Mouse (Mus musculus) midbrain, embryonic 14.5 days (tissue): ENCODE measurements at regions not wholly inside any gene's neighbourhood (a gene's known extent, or its start where the extent isn't known, plus 50 kb on each side); places are given as distances from the start of the nearest gene placed in this dataset.

Experiments used
- ATAC-seq: fragments of 200-750 bp; cut with Nextera tagmentation; 2 replicates; pipeline ENCODE4 v1.8.0; 2017; ENCODE audit warnings: moderate number of reproducible peaks, moderate library complexity; ENCODE audit not compliant: low FRiP score, low TSS enrichment
- DNase-seq: peaks from one replicate; pipeline ENCODE4 v3.0.0-alpha.2; 2015
- H3K27ac ChIP-seq: fragments of 300-500 bp; sonication (generic); replicated peaks from 2 replicates; pipeline ENCODE4 v1.5.1; 2014; ENCODE audit warnings: mild to moderate bottlenecking, low read depth, low read length, moderate library complexity
- H3K27me3 ChIP-seq: fragments of 300-500 bp; sonication (generic); 2 replicates; pipeline ENCODE4 v1.6.1; 2014; ENCODE audit warnings: low read length, control low read depth, mixed read lengths; ENCODE audit not compliant: control insufficient read depth, insufficient read depth
- H3K36me3 ChIP-seq: fragments of 300-500 bp; sonication (generic); 2 replicates; pipeline ENCODE4 v1.6.1; 2014; ENCODE audit warnings: low read length, control low read depth; ENCODE audit not compliant: control insufficient read depth, insufficient read depth
- H3K4me1 ChIP-seq: fragments of 300-500 bp; sonication (generic); 2 replicates; pipeline ENCODE4 v1.6.1; 2014; ENCODE audit warnings: mild to moderate bottlenecking, antibody characterized with exemption, low read length, control low read depth; ENCODE audit not compliant: control insufficient read depth, insufficient read depth
- H3K4me2 ChIP-seq: fragments of 300-500 bp; sonication (generic); 2 replicates; pipeline ENCODE4 v1.6.1; 2014; ENCODE audit warnings: mild to moderate bottlenecking, low read length, moderate library complexity
- H3K4me3 ChIP-seq: fragments of 300-500 bp; sonication (generic); replicated peaks from 2 replicates; pipeline ENCODE4 v1.5.1; 2014; ENCODE audit warnings: low read depth, low read length
- H3K9ac ChIP-seq: fragments of 300-500 bp; sonication (generic); replicated peaks from 2 replicates; pipeline ENCODE4 v1.6.1; 2014; ENCODE audit warnings: mild to moderate bottlenecking, low read length, moderate library complexity
- H3K9me3 ChIP-seq: fragments of 300-500 bp; sonication (generic); 2 replicates; pipeline ENCODE4 v1.6.1; 2016; ENCODE audit warnings: low read length, control low read depth, mixed read lengths; ENCODE audit not compliant: control insufficient read depth
- WGBS: fragments of 180-500 bp; shearing (Covaris S2); extraction: QIAGEN DNeasy Blood & Tissue Kit; methylation state at CpG from one replicate; pipeline ENCODE4 v1.1.7; 2014; 5-methylcytosine and 5-hydroxymethylcytosine counted together

DNA sequence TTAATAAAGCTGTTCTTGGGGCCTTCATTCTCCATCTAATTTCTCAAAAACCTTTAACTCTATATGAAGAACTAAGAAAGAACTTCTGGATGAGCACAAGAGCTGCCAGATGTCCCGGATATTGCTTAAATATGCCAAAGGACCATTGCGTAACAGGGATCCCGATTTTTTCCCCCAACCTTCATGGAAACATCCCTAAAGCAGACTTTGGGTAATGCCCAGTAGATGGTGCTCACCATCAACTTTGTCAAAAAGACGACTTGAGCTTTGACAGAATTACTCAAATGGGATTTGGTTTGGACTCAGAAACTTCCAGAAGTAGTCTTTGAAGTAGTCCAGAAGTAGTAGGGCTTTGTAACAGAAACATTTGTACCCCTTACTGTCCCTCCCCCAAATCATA lies 89.5 kb upstream of the Cpne4 start:
- Histone ChIP-seq H3K4me1 (no peaks in the 10 kb centered on the region), H3K4me3 (no peak overlapping the region), H3K9ac (no peak overlapping the region), H3K9me3 (no peaks in the 10 kb centered on the region), H3K27me3 (no peaks in the 10 kb centered on the region), H3K27ac (no peak overlapping the region), H3K36me3 (no peaks in the 10 kb centered on the region), H3K4me2 (no peak overlapping the region)
- WGBS = 49% methylated on average over 4 of the region's 4 CpGs
- DNase-seq (peak; percentile 13), ATAC-seq (no peak)

DNA sequence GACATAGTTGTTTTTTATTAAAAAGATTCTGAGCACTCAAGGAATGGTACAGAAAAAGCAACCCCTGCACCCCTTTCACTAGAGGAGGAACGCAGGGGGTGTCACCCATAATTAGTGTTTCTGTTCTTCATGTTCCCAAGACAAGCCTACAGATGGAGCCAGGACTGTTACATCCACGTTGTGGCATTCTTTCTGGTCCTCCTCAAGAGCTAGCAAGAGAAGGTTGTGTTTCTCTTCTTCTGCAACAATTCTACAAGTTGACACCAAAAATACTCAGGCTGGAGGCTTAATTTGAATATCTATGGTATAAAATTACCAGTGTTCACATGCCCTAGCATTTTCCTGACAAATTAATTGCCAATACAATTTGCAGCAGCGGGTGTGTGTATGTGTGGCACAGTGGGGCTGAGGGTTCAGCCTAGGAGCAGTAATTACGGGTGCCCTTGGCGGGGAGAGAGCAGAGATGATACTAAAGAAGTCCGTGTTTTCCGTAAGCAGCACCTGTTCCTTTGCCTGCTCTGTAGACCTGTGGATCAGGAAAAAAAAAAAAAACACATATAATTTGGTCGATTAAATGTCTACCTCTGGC lies 98.4 kb upstream of the Cpne4 start:
- H3K36me3 ChIP-seq = no peaks in the 10 kb centered on the region
- whole genome bisulfite sequencing = 80% methylated on average over 8 of the region's 8 CpGs
- no peak overlapping the region for H3K4me3 ChIP-seq
- ATAC-seq = no peak
- H3K27me3 ChIP-seq = no peaks in the 10 kb centered on the region
- no peaks in the 10 kb centered on the region for H3K4me1 ChIP-seq
- no peak overlapping the region for H3K9ac ChIP-seq
- DNase-seq = no peak
- H3K9me3 ChIP-seq = no peaks in the 10 kb centered on the region
- H3K4me2 ChIP-seq = no peak overlapping the region
- no peak overlapping the region for H3K27ac ChIP-seq

DNA sequence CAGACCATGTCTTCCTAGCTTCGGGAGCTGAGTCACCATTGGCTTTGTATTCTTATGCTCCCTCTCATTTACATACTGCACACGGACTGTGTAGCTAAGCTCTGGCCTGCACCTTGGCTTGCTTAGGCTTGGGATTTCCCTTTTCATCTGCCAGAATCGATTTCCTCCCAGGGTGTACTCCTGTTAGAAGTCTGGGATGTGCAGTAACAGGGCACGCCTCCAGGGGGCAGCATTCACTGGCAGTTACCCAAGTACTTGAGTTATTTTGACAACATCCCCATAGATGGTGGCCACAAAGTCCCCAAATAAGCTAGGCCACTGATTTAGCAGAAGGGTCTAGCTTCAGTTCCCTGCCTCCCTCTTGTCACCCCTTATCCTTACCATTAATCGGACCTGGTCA lies 102.2 kb upstream of the Cpne4 start:
- Histone ChIP-seq H3K4me3 (no peak overlapping the region), H3K4me2 (no peak overlapping the region), H3K27ac (no peak overlapping the region), H3K9me3 (no peaks in the 10 kb centered on the region), H3K9ac (no peak overlapping the region), H3K4me1 (no peaks in the 10 kb centered on the region), H3K27me3 (no peaks in the 10 kb centered on the region), H3K36me3 (no peaks in the 10 kb centered on the region)
- 50% methylated on average over 5 of the region's 5 CpGs for WGBS
- DNase-seq = peak; percentile 59
- ATAC-seq = no peak

GRCm38 (mm10) chr9:104443236-104443635 lies 103.8 kb upstream of the Cpne4 start:
- no peaks in the 10 kb centered on the region for H3K27me3 ChIP-seq
- no peak overlapping the region for H3K4me3 ChIP-seq
- no peak overlapping the region for H3K4me2 ChIP-seq
- 79% methylated on average over 7 of the region's 7 CpGs for WGBS
- no peaks in the 10 kb centered on the region for H3K9me3 ChIP-seq
- DNase-seq (no peak), ATAC-seq (no peak)
- no peak overlapping the region for H3K27ac ChIP-seq
- H3K9ac ChIP-seq = no peak overlapping the region
- no peaks in the 10 kb centered on the region for H3K4me1 ChIP-seq
- H3K36me3 ChIP-seq = no peaks in the 10 kb centered on the region

DNA sequence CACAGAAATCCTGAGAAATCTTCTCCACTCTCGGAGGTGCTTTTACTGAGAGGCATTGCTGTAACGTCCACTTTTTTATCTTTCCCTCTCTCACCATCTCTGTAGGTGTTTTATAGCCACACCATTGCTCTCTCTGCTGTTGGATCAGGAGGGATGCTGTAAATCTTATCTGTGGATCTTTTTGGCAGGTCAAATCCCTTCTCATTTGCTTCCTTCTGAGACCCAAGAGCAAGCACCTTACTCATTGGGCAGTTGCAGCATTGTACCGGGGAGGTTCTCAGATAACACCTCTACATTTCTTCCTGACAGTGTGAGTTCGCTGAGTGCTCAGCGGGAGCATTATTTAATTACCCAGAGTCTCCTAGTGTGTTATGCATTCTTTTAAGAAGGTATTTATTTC lies 75.5 kb upstream of the Acpp start:
- H3K36me3 ChIP-seq = no peaks in the 10 kb centered on the region
- 57% methylated on average over 5 of the region's 5 CpGs for WGBS
- H3K27me3 ChIP-seq = no peaks in the 10 kb centered on the region
- H3K27ac ChIP-seq = no peak overlapping the region
- DNase-seq = no peak
- H3K4me1 ChIP-seq = peaks cover 7% of the 10 kb centered on the region
- H3K4me3 ChIP-seq = no peak overlapping the region
- ATAC-seq = no peak
- no peaks in the 10 kb centered on the region for H3K9me3 ChIP-seq
- no peak overlapping the region for H3K9ac ChIP-seq
- no peak overlapping the region for H3K4me2 ChIP-seq

GRCm38 (mm10) chr9:104410211-104410610 lies 72.7 kb upstream of the Acpp start:
- Histone ChIP-seq H3K9me3 (no peaks in the 10 kb centered on the region), H3K36me3 (no peaks in the 10 kb centered on the region), H3K4me2 (no peak overlapping the region), H3K4me3 (no peak overlapping the region), H3K4me1 (peaks cover 10% of the 10 kb centered on the region), H3K9ac (no peak overlapping the region), H3K27me3 (no peaks in the 10 kb centered on the region), H3K27ac (no peak overlapping the region)
- ATAC-seq (no peak), DNase-seq (peak; percentile 89)
- 6% methylated on average over 5 of the region's 5 CpGs for WGBS

- peak; percentile 49 for DNase-seq
- no peak overlapping the region for H3K9ac ChIP-seq
- no peak for ATAC-seq
Measured at GRCm38 (mm10) chr9:104409381-104409780, 71.8 kb upstream of the Acpp start.

GRCm38 (mm10) chr9:104408571-104409294 lies 71.2 kb upstream of the Acpp start:
- peak; percentile 70 for DNase-seq
- Histone ChIP-seq H3K27ac (no peak overlapping the region), H3K36me3 (no peaks in the 10 kb centered on the region), H3K9ac (no peak overlapping the region), H3K4me2 (peak overlapping the region; percentile 59), H3K4me1 (peaks cover 10% of the 10 kb centered on the region), H3K9me3 (no peaks in the 10 kb centered on the region), H3K27me3 (no peaks in the 10 kb centered on the region), H3K4me3 (peak overlapping the region; percentile 32)
- ATAC-seq = no peak
- WGBS = 21% methylated on average over 21 of the region's 21 CpGs

More at GRCm38 (mm10) chr9:104409381-104409780, 71.8 kb upstream of the Acpp start:
- Histone ChIP-seq H3K36me3 (no peaks in the 10 kb centered on the region), H3K4me2 (peak overlapping the region; percentile 59), H3K4me1 (peaks cover 10% of the 10 kb centered on the region), H3K27me3 (no peaks in the 10 kb centered on the region), H3K9me3 (no peaks in the 10 kb centered on the region), H3K4me3 (peak overlapping the region; percentile 32), H3K27ac (no peak overlapping the region)
- WGBS = 23% methylated on average over 12 of the region's 12 CpGs
